Mouse (Mus musculus): ENCODE results near the gene Tfap4. TPM values are rescaled to one million over a fixed set of nuclear protein-coding genes. Genes with fewer than 3 reads are reported as not detected.
"Not testable (repeated sequence)": the region's sequence is repeated elsewhere in the genome, so short reads cannot be mapped to it uniquely, and the experiment has no call there.

Tfap4 gene
- polyA plus RNA-seq, 1 experiment from 2014 or later: 8.4 TPM

GRCm38 (mm10) chr16:4540064-4540775, 19.4 kb downstream of the Tfap4 start:
- no peaks in the 10 kb centered on the region for H3K9me3 ChIP-seq (replicated peaks)
- H3K27ac ChIP-seq (ENCODE audit: poor library complexity, severe bottlenecking): no peak overlapping the region
- H3K4me2 ChIP-seq: no peak overlapping the region

GRCm38 (mm10) chr16:4539521-4539920, 20.1 kb downstream of the Tfap4 start:
- 82% methylated on average over 4 of the region's 4 CpGs for WGBS

More at GRCm38 (mm10) chr16:4540064-4540775, 19.4 kb downstream of the Tfap4 start:
- 88% methylated on average over 12 of the region's 12 CpGs for WGBS
- Histone ChIP-seq H3K27me3 (replicated peaks) (no peaks in the 10 kb centered on the region), H3K4me1 (replicated peaks) (peaks cover 19% of the 10 kb centered on the region), H3K36me3 (peaks cover 5% of the 10 kb centered on the region), H3K4me3 (no peak overlapping the region), H3K9ac (no peak overlapping the region)
- no peak for ATAC-seq (ENCODE audit: insufficient number of reproducible peaks, low FRiP score)

GRCm38 (mm10) chr16:4537616-4538358, 21.9 kb downstream of the Tfap4 start:
- H3K9ac ChIP-seq: no peak overlapping the region
- no peak for ATAC-seq (ENCODE audit: insufficient number of reproducible peaks, low FRiP score)
- no peak overlapping the region for H3K4me2 ChIP-seq
- peaks cover 19% of the 10 kb centered on the region for H3K4me1 ChIP-seq (replicated peaks)
- H3K4me3 ChIP-seq: no peak overlapping the region
- no peaks in the 10 kb centered on the region for H3K27me3 ChIP-seq (replicated peaks)
- 33% methylated on average over 3 of the region's 3 CpGs for WGBS
- 0 out of 2 replicates have a peak, but pooled peaks cover 2% of the 10 kb centered on the region for H3K36me3 ChIP-seq
- H3K9me3 ChIP-seq (replicated peaks): no peaks in the 10 kb centered on the region
- H3K27ac ChIP-seq (ENCODE audit: poor library complexity, severe bottlenecking): peak overlapping the region; percentile 52

More at GRCm38 (mm10) chr16:4539521-4539920, 20.1 kb downstream of the Tfap4 start:
- no peaks in the 10 kb centered on the region for H3K27me3 ChIP-seq (replicated peaks)
- no peak for ATAC-seq (ENCODE audit: insufficient number of reproducible peaks, low FRiP score)
- no peaks in the 10 kb centered on the region for H3K9me3 ChIP-seq (replicated peaks)
- H3K27ac ChIP-seq (ENCODE audit: poor library complexity, severe bottlenecking): no peak overlapping the region
- H3K9ac ChIP-seq: no peak overlapping the region
- no peak overlapping the region for H3K4me3 ChIP-seq
- peaks cover 19% of the 10 kb centered on the region for H3K4me1 ChIP-seq (replicated peaks)
- H3K36me3 ChIP-seq: no peaks in the 10 kb centered on the region
- H3K4me2 ChIP-seq: no peak overlapping the region

- not testable (repeated sequence) for H3K27ac ChIP-seq (ENCODE audit: poor library complexity, severe bottlenecking); H3K9me3 ChIP-seq (replicated peaks); H3K9ac ChIP-seq; ATAC-seq (ENCODE audit: insufficient number of reproducible peaks, low FRiP score); H3K27me3 ChIP-seq (replicated peaks); H3K4me2 ChIP-seq; H3K4me3 ChIP-seq
- Histone ChIP-seq H3K4me1 (replicated peaks) (peaks cover 22% of the 10 kb centered on the region), H3K36me3 (peaks cover 11% of the 10 kb centered on the region; the same call in 1 of the 2 replicates)
- WGBS: 90% methylated on average over 12 of the region's 12 CpGs
These were observed 32.3 kb downstream of the Tfap4 start for GRCm38 (mm10) chr16:4527373-4527772.

- H3K4me2 ChIP-seq: peak overlapping the region; percentile 57
- H3K4me3 ChIP-seq: peak overlapping the region; percentile 46; the same call in 1 of the 2 replicates
- peaks cover 42% of the 10 kb centered on the region for H3K4me1 ChIP-seq (replicated peaks)
- no peak overlapping the region; the same call in 1 of the 2 replicates for H3K9ac ChIP-seq
- H3K27ac ChIP-seq (ENCODE audit: poor library complexity, severe bottlenecking): peak overlapping the region; percentile 99
- no peak for ATAC-seq (ENCODE audit: insufficient number of reproducible peaks, low FRiP score)
- H3K9me3 ChIP-seq (replicated peaks): no peaks in the 10 kb centered on the region
- peaks cover 9% of the 10 kb centered on the region; the same call in 1 of the 2 replicates for H3K36me3 ChIP-seq
- 60% methylated on average over 7 of the region's 7 CpGs for WGBS
- H3K27me3 ChIP-seq (replicated peaks): no peaks in the 10 kb centered on the region
These were observed 36.2 kb downstream of the Tfap4 start for GRCm38 (mm10) chr16:4523313-4524004.

GRCm38 (mm10) chr16:4522879-4523278, 36.8 kb downstream of the Tfap4 start:
- H3K4me1 ChIP-seq (replicated peaks): peaks cover 48% of the 10 kb centered on the region
- no peak for ATAC-seq (ENCODE audit: insufficient number of reproducible peaks, low FRiP score)
- peak overlapping the region; percentile 99 for H3K27ac ChIP-seq (ENCODE audit: poor library complexity, severe bottlenecking)
- no peaks in the 10 kb centered on the region for H3K9me3 ChIP-seq (replicated peaks)
- 43% methylated on average over 8 of the region's 8 CpGs for WGBS
- H3K4me2 ChIP-seq: peak overlapping the region; percentile 57
- peaks cover 6% of the 10 kb centered on the region; the same call in 1 of the 2 replicates for H3K36me3 ChIP-seq
- H3K27me3 ChIP-seq (replicated peaks): no peaks in the 10 kb centered on the region
- H3K9ac ChIP-seq: peak overlapping the region; percentile 81
- peak overlapping the region; percentile 46 for H3K4me3 ChIP-seq

- H3K4me3 ChIP-seq: peak overlapping the region; percentile 46
- no peaks in the 10 kb centered on the region for H3K9me3 ChIP-seq (replicated peaks)
- WGBS: 31% methylated on average over 5 of the region's 5 CpGs
- H3K4me1 ChIP-seq (replicated peaks): peaks cover 51% of the 10 kb centered on the region
- H3K9ac ChIP-seq: peak overlapping the region; percentile 81
- ATAC-seq (ENCODE audit: insufficient number of reproducible peaks, low FRiP score): peak; percentile 86
- H3K36me3 ChIP-seq: peaks cover 3% of the 10 kb centered on the region; the same call in 1 of the 2 replicates
- peak overlapping the region; percentile 62 for H3K4me2 ChIP-seq
- H3K27ac ChIP-seq (ENCODE audit: poor library complexity, severe bottlenecking): peak overlapping the region; percentile 99
- H3K27me3 ChIP-seq (replicated peaks): no peaks in the 10 kb centered on the region
These were observed 37.7 kb downstream of the Tfap4 start for GRCm38 (mm10) chr16:4521735-4522530.

- H3K4me1 ChIP-seq (replicated peaks): peaks cover 56% of the 10 kb centered on the region
- H3K36me3 ChIP-seq: peaks cover 3% of the 10 kb centered on the region; the same call in 1 of the 2 replicates
- ATAC-seq (ENCODE audit: insufficient number of reproducible peaks, low FRiP score): no peak
- peak overlapping the region; percentile 62 for H3K4me2 ChIP-seq
- peak overlapping the region; percentile 99 for H3K27ac ChIP-seq (ENCODE audit: poor library complexity, severe bottlenecking)
- peak overlapping the region; percentile 81 for H3K9ac ChIP-seq
- H3K27me3 ChIP-seq (replicated peaks): no peaks in the 10 kb centered on the region
- H3K4me3 ChIP-seq: peak overlapping the region; percentile 46
- no peaks in the 10 kb centered on the region for H3K9me3 ChIP-seq (replicated peaks)
- whole genome bisulfite sequencing: 25% methylated on average over 4 of the region's 4 CpGs
These were observed 38.5 kb downstream of the Tfap4 start for GRCm38 (mm10) chr16:4521074-4521667.

GRCm38 (mm10) chr16:4520673-4521072, 39.0 kb downstream of the Tfap4 start:
- Histone ChIP-seq H3K4me2 (peak overlapping the region; percentile 62), H3K4me3 (peak overlapping the region; percentile 46), H3K9me3 (replicated peaks) (no peaks in the 10 kb centered on the region), H3K4me1 (replicated peaks) (peaks cover 61% of the 10 kb centered on the region), H3K27ac (ENCODE audit: poor library complexity, severe bottlenecking) (peak overlapping the region; percentile 99), H3K27me3 (replicated peaks) (no peaks in the 10 kb centered on the region), H3K36me3 (peaks cover 7% of the 10 kb centered on the region), H3K9ac (peak overlapping the region; percentile 81)
- 45% methylated on average over 8 of the region's 8 CpGs for WGBS
- no peak for ATAC-seq (ENCODE audit: insufficient number of reproducible peaks, low FRiP score)

- no peak for ATAC-seq (ENCODE audit: insufficient number of reproducible peaks, low FRiP score)
- no peaks in the 10 kb centered on the region for H3K27me3 ChIP-seq (replicated peaks)
- H3K4me3 ChIP-seq: peak overlapping the region; percentile 46; the same call in 1 of the 2 replicates
- 98% methylated on average over 2 of the region's 2 CpGs for WGBS
- peak overlapping the region; percentile 99 for H3K27ac ChIP-seq (ENCODE audit: poor library complexity, severe bottlenecking)
- H3K4me2 ChIP-seq: peak overlapping the region; percentile 62
- H3K9me3 ChIP-seq (replicated peaks): no peaks in the 10 kb centered on the region
- H3K4me1 ChIP-seq (replicated peaks): peaks cover 69% of the 10 kb centered on the region
- H3K9ac ChIP-seq: no peak overlapping the region
- peaks cover 7% of the 10 kb centered on the region for H3K36me3 ChIP-seq
These were observed 39.8 kb downstream of the Tfap4 start for GRCm38 (mm10) chr16:4519825-4520224.

Data from heart, embryonic 12.5 days (tissue).